Comparison of ENCODE assay signal across 7 mouse cellular contexts in genomic region chr14:40962365-40963290, GRCm38 (mm10). TPM values are rescaled to one million over a fixed set of nuclear protein-coding genes. Genes with fewer than 3 reads are reported as not detected.
DNase-seq lines count a peak whose midpoint lies in the region; ATAC-seq and TF ChIP-seq lines count a peak whose summit lies in the region.

No protein-coding gene starts in this region.

- TF ChIP-seq EP300 in lung, postnatal 0 days (IDR thresholded peaks at IDR 0.05) = no peak

- no peak for DNase-seq in lung, postnatal 0 days (ENCODE audit: low spot score)
- DNase-seq in lung, postnatal 10 days = no peak
- peak; percentile 74 for DNase-seq in retina, postnatal 1 day
- no peak for DNase-seq in layer of hippocampus, adult 8-10 months (ENCODE audit: low spot score in 2 of 2)
- DNase-seq in left cerebral cortex, adult 9 months (ENCODE audit: low spot score in 2 of 2) = no peak

- H3K9me3 ChIP-seq in lung, postnatal 0 days (ENCODE audit: low read length) = no peaks in the 10 kb centered on the region
- H3K9me3 ChIP-seq in kidney, embryonic 15.5 days (replicated peaks) = no peaks in the 10 kb centered on the region

- no peaks in the 10 kb centered on the region for H3K36me3 ChIP-seq in lung, postnatal 0 days (ENCODE audit: insufficient read depth, low read length)
- no peaks in the 10 kb centered on the region for H3K36me3 ChIP-seq in kidney, embryonic 15.5 days

- H3K27ac ChIP-seq in lung, postnatal 0 days (ENCODE audit: low read length) = 0 out of 2 replicates have a peak overlapping the region, but pooled peaks have one; percentile 28
- peak overlapping the region; percentile 95 for H3K27ac ChIP-seq in kidney, embryonic 15.5 days

- H3K4me3 ChIP-seq in lung, postnatal 0 days (ENCODE audit: low read depth, low read length) = no peak overlapping the region
- H3K4me3 ChIP-seq in kidney, embryonic 15.5 days (replicated peaks) = peak overlapping the region; percentile 12; the same call in 1 of the 2 replicates

- no peaks in the 10 kb centered on the region for H3K27me3 ChIP-seq in lung, postnatal 0 days (replicated peaks; ENCODE audit: insufficient read depth, low read length)
- H3K27me3 ChIP-seq in kidney, embryonic 15.5 days = no peaks in the 10 kb centered on the region

- peaks cover 63% of the 10 kb centered on the region for H3K4me1 ChIP-seq in lung, postnatal 0 days (ENCODE audit: insufficient read depth, low read depth, low read length)
- H3K4me1 ChIP-seq in kidney, embryonic 15.5 days = peaks cover 73% of the 10 kb centered on the region

- ATAC-seq in lung, postnatal 0 days = no peak
- ATAC-seq in common myeloid progenitor, adult 5-6 weeks (replicated peaks; ENCODE audit: low read depth, poor library complexity, severe bottlenecking) = 0 out of 2 replicates have a peak, but pooled peaks have one; percentile 2
- no peak for ATAC-seq in kidney, embryonic 15.5 days (replicated peaks; ENCODE audit: low FRiP score)

- WGBS in lung, postnatal 0 days = 71% methylated on average over 11 of the region's 11 CpGs
- WGBS in kidney, embryonic 15.5 days = 54% methylated on average over 11 of the region's 11 CpGs

- H3K9ac ChIP-seq in lung, postnatal 0 days (replicated peaks; ENCODE audit: low read depth) = no peak overlapping the region
- H3K9ac ChIP-seq in kidney, embryonic 15.5 days = 0 out of 2 replicates have a peak overlapping the region, but pooled peaks have one; percentile 15

- TF ChIP-seq CTCF in lung, postnatal 0 days (IDR thresholded peaks at IDR 0.05) = no peak

- peak overlapping the region; percentile 9; the same call in 1 of the 2 replicates for H3K4me2 ChIP-seq in lung, postnatal 0 days (replicated peaks; ENCODE audit: low read depth, low read length)
- peak overlapping the region; percentile 79 for H3K4me2 ChIP-seq in kidney, embryonic 15.5 days

RNA-seq across cellular contexts. Expression of gene Tspan14, which starts 4.0 kb away (rescaled TPM):
- 77.3 and 84.9 TPM in 2 replicates for polyA plus RNA-seq in lung, postnatal 0 days (2015; fragmentation: Nextera tagmentation; extraction: Ambion mirVana)
- 46.6 and 49.2 TPM in 2 replicates for total RNA-seq in common myeloid progenitor, adult 5-6 weeks (2017)
- polyA plus RNA-seq in kidney, embryonic 15.5 days (2015; fragmentation: Nextera tagmentation; extraction: Ambion mirVana) = 109 and 112 TPM in 2 replicates
- total RNA-seq in layer of hippocampus, adult 8-10 months (2022) = 10 to 100 TPM; 33.0 to 45.1 (median 38.3) TPM

RNA-seq across cellular contexts. Expression of gene Fam213a, which starts 51.0 kb away (rescaled TPM):
- 40.6 and 50.1 TPM in 2 replicates for polyA plus RNA-seq in lung, postnatal 0 days (2015; fragmentation: Nextera tagmentation; extraction: Ambion mirVana)
- 26.4 and 32.5 TPM in 2 replicates for total RNA-seq in common myeloid progenitor, adult 5-6 weeks (2017)
- polyA plus RNA-seq in kidney, embryonic 15.5 days (2015; fragmentation: Nextera tagmentation; extraction: Ambion mirVana) = 96.8 and 103 TPM in 2 replicates
- 100 to 1,000 TPM; 135 to 159 (median 145) TPM for total RNA-seq in layer of hippocampus, adult 8-10 months (2022)
